Mouse (Mus musculus) heart, embryonic 10.5 days (tissue): ENCODE data around the gene Cd300lg. TPM values are rescaled to one million over a fixed set of nuclear protein-coding genes. Genes with fewer than 3 reads are reported as not detected.

ENCODE experiments used
- DNase-seq: peaks from one replicate; pipeline ENCODE4 v3.0.0-alpha.2; 2017; ENCODE audit warnings: low spot score
- H3K27ac ChIP-seq: fragments of 300-500 bp; sonication (generic); 2 replicates; pipeline ENCODE4 v1.5.1; 2016; ENCODE audit warnings: mild to moderate bottlenecking
- H3K27me3 ChIP-seq: fragments of 300-500 bp; sonication (generic); 2 replicates; pipeline ENCODE4 v1.6.1; 2016; ENCODE audit warnings: mild to moderate bottlenecking; ENCODE audit not compliant: poor library complexity, insufficient read depth, severe bottlenecking
- H3K36me3 ChIP-seq: fragments of 300-500 bp; sonication (generic); 2 replicates; pipeline ENCODE4 v1.6.1; 2016; ENCODE audit warnings: mild to moderate bottlenecking, moderate library complexity
- H3K4me1 ChIP-seq: fragments of 300-500 bp; sonication (generic); 2 replicates; pipeline ENCODE4 v1.6.1; 2016; ENCODE audit warnings: mild to moderate bottlenecking
- H3K4me3 ChIP-seq: fragments of 300-500 bp; sonication (generic); 2 replicates; pipeline ENCODE4 v1.5.1; 2016; ENCODE audit warnings: mild to moderate bottlenecking, moderate library complexity
- H3K9me3 ChIP-seq: fragments of 300-500 bp; sonication (generic); 2 replicates; pipeline ENCODE4 v1.6.1; 2016; ENCODE audit warnings: mild to moderate bottlenecking, moderate library complexity
- WGBS: fragments of 180-500 bp; shearing (Covaris S2); methylation state at CpG from one replicate; pipeline ENCODE4 v1.1.7; 2016; 5-methylcytosine and 5-hydroxymethylcytosine counted together
- polyA plus RNA-seq: library from polyadenylated mRNA; unstranded; fragments of >200 nt; fragmentation: Nextera tagmentation; extraction: Ambion mirVana; gene quantifications from 2 replicates; pipeline ENCODE4 v1.2.1, GENCODE M21; 2016

Gene Cd300lg
- polyA plus RNA-seq, 1 experiment from 2014 or later, result 0.83 TPM

DNA sequence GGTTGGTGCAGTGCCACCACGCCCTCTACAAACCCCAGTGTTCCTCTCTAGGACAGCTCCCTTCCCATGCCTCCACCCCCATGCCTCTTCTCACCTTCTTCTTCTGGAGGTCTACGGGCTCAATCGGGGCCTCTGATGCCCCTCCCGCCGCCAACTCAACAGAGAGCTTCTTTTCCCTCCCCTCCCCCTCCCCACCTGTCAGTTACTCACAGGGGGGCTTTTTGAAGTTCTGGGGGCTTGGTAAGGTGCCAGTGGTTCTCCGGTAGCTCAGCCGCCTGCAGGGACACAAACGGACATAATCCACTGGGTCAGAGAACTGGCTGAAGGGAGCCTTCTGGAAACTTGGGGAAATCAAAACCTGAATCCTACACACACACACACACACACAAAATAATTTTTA lies 29.8 kb upstream of the Cd300lg start:
- Histone ChIP-seq H3K27ac (no peak overlapping the region), H3K27me3 (peaks cover 8% of the 10 kb centered on the region), H3K9me3 (no peaks in the 10 kb centered on the region), H3K4me1 (peaks cover 25% of the 10 kb centered on the region), H3K36me3 (peaks cover 27% of the 10 kb centered on the region; the same call in 1 of the 2 replicates), H3K4me3 (no peak overlapping the region)
- DNase-seq, result no peak
- WGBS, result 71% methylated on average over 8 of the region's 8 CpGs

DNA sequence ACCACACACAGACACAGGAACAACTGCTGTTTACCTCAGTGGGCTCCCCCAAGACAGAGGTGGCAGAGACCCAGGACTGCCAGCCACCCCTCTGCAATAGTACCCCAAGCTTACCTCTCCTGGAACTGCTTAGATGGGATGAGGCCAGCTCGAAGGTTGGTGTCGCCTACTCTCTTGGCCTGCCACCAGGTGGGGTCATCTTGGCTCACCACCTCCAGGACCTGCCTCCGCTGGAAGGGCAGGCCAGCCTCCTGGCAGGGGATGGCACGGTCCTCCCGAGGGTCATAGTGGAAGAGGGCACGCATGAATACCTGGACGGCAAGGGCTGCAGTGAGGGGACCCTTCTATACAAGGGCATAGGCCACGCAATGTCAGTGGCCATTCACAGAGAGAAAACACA lies 28.1 kb upstream of the Cd300lg start:
- peaks cover 21% of the 10 kb centered on the region for H3K36me3 ChIP-seq
- peaks cover 24% of the 10 kb centered on the region for H3K4me1 ChIP-seq
- peaks cover 8% of the 10 kb centered on the region; the same call in 1 of the 2 replicates for H3K27me3 ChIP-seq
- 75% methylated on average over 8 of the region's 8 CpGs for WGBS
- H3K4me3 ChIP-seq, result no peak overlapping the region
- DNase-seq, result no peak
- no peak overlapping the region for H3K27ac ChIP-seq
- H3K9me3 ChIP-seq, result no peaks in the 10 kb centered on the region

- no peaks in the 10 kb centered on the region for H3K27me3 ChIP-seq
- no peak overlapping the region for H3K27ac ChIP-seq
- H3K9me3 ChIP-seq, result no peaks in the 10 kb centered on the region
- H3K36me3 ChIP-seq, result peaks cover 15% of the 10 kb centered on the region
- 64% methylated on average over 6 of the region's 6 CpGs for WGBS
- DNase-seq, result no peak
- peaks cover 14% of the 10 kb centered on the region for H3K4me1 ChIP-seq
- no peak overlapping the region for H3K4me3 ChIP-seq
These were observed 25.8 kb upstream of the Cd300lg start for GRCm38 (mm10) chr11:102015472-102015871.

DNA sequence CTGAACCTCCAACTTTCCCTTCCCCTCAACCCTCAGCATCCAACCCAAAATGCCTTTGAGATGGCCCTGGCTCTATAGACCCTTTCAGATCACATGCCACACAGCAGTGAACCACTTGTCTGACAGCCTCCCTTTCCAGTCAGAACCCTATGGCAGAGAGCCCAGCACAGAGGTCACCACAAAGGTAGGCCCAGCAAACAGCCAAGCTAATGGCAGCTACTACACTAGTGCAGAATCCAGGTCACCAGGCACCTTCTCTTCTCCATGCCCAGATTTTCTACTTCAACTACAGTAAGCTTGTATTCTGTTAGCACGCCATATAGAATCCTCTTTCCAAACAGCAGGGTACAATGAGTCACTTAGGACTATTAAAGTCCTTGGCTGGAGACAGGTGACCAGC lies 25.2 kb upstream of the Cd300lg start:
- Histone ChIP-seq H3K36me3 (peaks cover 9% of the 10 kb centered on the region), H3K27me3 (no peaks in the 10 kb centered on the region), H3K9me3 (no peaks in the 10 kb centered on the region), H3K4me1 (peaks cover 14% of the 10 kb centered on the region), H3K4me3 (no peak overlapping the region), H3K27ac (peak overlapping the region; percentile 67; the same call in 1 of the 2 replicates)
- 89% methylated on average over 1 of the region's 1 CpGs for WGBS
- DNase-seq, result no peak

DNA sequence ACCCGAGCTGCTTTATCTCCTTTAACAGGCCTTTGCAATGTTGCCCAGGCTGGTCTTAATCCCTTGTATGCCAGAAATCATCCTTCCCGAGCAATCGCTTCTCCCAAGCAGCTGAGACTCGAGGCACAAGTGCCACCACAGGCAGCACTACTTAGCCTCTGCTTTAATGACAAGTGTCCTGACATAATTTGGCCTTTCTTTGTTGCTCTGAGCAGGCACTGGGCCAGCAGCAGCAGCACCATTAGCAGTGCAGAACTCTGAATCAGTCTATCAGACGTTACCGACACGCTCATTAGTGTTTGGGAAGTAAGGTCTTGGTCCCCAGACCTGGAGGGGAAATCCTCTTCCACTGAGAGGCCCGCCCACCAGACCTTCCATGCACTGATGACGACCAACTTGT lies 21.6 kb upstream of the Cd300lg start:
- H3K27me3 ChIP-seq, result peaks cover 18% of the 10 kb centered on the region
- no peak overlapping the region for H3K4me3 ChIP-seq
- no peaks in the 10 kb centered on the region for H3K9me3 ChIP-seq
- whole genome bisulfite sequencing, result 75% methylated on average over 9 of the region's 9 CpGs
- H3K27ac ChIP-seq, result no peak overlapping the region
- H3K36me3 ChIP-seq, result peaks cover 9% of the 10 kb centered on the region
- DNase-seq, result no peak
- H3K4me1 ChIP-seq, result peaks cover 14% of the 10 kb centered on the region

- WGBS, result 77% methylated on average over 5 of the region's 5 CpGs
- no peak overlapping the region for H3K27ac ChIP-seq
- peaks cover 32% of the 10 kb centered on the region for H3K27me3 ChIP-seq
- H3K4me1 ChIP-seq, result peaks cover 14% of the 10 kb centered on the region
- no peak overlapping the region for H3K4me3 ChIP-seq
- H3K36me3 ChIP-seq, result peaks cover 9% of the 10 kb centered on the region
- no peaks in the 10 kb centered on the region for H3K9me3 ChIP-seq
- no peak for DNase-seq
These were observed 20.1 kb upstream of the Cd300lg start for GRCm38 (mm10) chr11:102021196-102021595.

- Histone ChIP-seq H3K4me3 (no peak overlapping the region), H3K36me3 (peaks cover 9% of the 10 kb centered on the region), H3K9me3 (no peaks in the 10 kb centered on the region), H3K4me1 (peaks cover 26% of the 10 kb centered on the region), H3K27me3 (peaks cover 42% of the 10 kb centered on the region), H3K27ac (0 out of 2 replicates have a peak overlapping the region, but pooled peaks have one; percentile 10)
- DNase-seq, result no peak
- 81% methylated on average over 13 of the region's 13 CpGs for WGBS
These were observed 17.9 kb upstream of the Cd300lg start for GRCm38 (mm10) chr11:102023406-102023805.

GRCm38 (mm10) chr11:102024084-102024758 lies 17.1 kb upstream of the Cd300lg start:
- peaks cover 26% of the 10 kb centered on the region for H3K4me1 ChIP-seq
- no peaks in the 10 kb centered on the region for H3K9me3 ChIP-seq
- no peak overlapping the region for H3K27ac ChIP-seq
- WGBS, result 79% methylated on average over 6 of the region's 6 CpGs
- no peak for DNase-seq
- no peak overlapping the region for H3K4me3 ChIP-seq
- peaks cover 9% of the 10 kb centered on the region for H3K36me3 ChIP-seq
- peaks cover 43% of the 10 kb centered on the region for H3K27me3 ChIP-seq

- WGBS, result 86% methylated on average over 4 of the region's 4 CpGs
- Histone ChIP-seq H3K4me1 (peaks cover 26% of the 10 kb centered on the region), H3K36me3 (peaks cover 9% of the 10 kb centered on the region), H3K4me3 (no peak overlapping the region), H3K27me3 (peaks cover 46% of the 10 kb centered on the region), H3K27ac (no peak overlapping the region), H3K9me3 (no peaks in the 10 kb centered on the region)
- DNase-seq, result no peak
These were observed 16.4 kb upstream of the Cd300lg start for GRCm38 (mm10) chr11:102024875-102025274.

DNA sequence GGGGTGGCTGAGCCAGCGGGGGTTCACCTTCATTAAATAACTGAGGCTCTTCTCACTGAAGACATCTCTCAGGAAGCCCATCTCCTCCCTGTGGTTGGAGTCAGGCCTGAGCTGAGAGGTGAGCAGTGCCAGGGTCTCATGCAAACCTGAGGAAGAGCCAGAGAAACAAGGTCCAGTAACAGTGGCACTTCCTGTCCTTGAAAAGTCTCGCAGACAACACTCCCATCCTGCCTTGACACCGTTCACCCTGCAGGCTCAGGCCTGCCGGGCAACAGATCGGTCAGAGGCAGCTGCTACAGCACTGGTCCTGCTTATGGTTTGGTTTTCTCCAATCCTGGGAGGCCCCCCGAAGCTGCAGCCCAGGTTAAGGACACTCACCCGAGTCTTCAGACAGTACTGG lies 16.0 kb upstream of the Cd300lg start:
- WGBS, result 35% methylated on average over 7 of the region's 7 CpGs

GRCm38 (mm10) chr11:102025991-102026660 lies 15.2 kb upstream of the Cd300lg start:
- H3K27ac ChIP-seq, result peak overlapping the region; percentile 89
- peak overlapping the region; percentile 71 for H3K4me3 ChIP-seq
- peaks cover 9% of the 10 kb centered on the region for H3K36me3 ChIP-seq
- no peak for DNase-seq
- no peaks in the 10 kb centered on the region for H3K9me3 ChIP-seq
- 3% methylated on average over 23 of the region's 23 CpGs for WGBS
- H3K27me3 ChIP-seq, result peaks cover 50% of the 10 kb centered on the region
- peaks cover 26% of the 10 kb centered on the region for H3K4me1 ChIP-seq

More for the DNA sequence above, 16.0 kb upstream of the Cd300lg start:
- no peak for DNase-seq
- Histone ChIP-seq H3K9me3 (no peaks in the 10 kb centered on the region), H3K4me3 (no peak overlapping the region), H3K36me3 (peaks cover 9% of the 10 kb centered on the region), H3K27ac (no peak overlapping the region), H3K4me1 (peaks cover 26% of the 10 kb centered on the region), H3K27me3 (peaks cover 46% of the 10 kb centered on the region)

DNA sequence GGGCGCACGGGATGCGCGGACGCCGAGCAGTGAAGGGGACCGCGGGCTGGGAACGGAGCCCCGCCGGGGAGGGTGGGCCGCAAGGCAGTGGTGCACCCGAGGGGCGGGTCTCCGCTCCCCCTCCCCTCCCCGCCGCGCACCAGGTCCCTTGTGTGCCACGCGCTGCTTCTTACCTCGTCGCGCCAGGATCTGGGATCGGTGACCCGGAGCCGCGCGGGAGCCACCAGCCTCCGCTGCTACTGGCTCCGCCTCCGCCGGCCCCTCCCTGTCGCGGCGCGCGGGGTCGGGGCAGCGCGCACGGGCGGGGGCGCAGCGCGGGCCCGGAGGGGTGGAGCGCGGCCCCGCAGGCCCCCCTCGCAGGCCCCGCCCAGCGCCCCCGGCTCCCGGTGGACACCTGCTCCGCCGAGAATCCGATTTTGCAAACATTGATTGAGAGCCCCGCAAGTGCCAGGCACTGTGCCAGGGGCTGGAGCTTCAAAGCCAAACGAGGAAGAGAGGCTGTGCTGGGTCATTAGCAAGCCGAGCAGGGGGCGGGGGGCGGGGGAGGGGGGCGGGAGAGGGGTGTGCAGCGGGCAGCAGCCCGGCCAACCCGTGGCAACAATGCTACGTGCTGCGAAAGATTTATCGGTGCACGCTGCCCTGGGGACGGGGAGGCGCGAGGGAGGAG lies 14.5 kb upstream of the Cd300lg start:
- Histone ChIP-seq H3K36me3 (peaks cover 9% of the 10 kb centered on the region), H3K4me1 (peaks cover 26% of the 10 kb centered on the region), H3K9me3 (no peaks in the 10 kb centered on the region), H3K27me3 (peaks cover 50% of the 10 kb centered on the region), H3K27ac (peak overlapping the region; percentile 89), H3K4me3 (peak overlapping the region; percentile 71)
- DNase-seq, result peak; percentile 84
- under 1% methylated on average over 45 of the region's 73 CpGs for WGBS
